Mouse (Mus musculus): Measurements from ENCODE around the gene Prkcd.

DNA sequence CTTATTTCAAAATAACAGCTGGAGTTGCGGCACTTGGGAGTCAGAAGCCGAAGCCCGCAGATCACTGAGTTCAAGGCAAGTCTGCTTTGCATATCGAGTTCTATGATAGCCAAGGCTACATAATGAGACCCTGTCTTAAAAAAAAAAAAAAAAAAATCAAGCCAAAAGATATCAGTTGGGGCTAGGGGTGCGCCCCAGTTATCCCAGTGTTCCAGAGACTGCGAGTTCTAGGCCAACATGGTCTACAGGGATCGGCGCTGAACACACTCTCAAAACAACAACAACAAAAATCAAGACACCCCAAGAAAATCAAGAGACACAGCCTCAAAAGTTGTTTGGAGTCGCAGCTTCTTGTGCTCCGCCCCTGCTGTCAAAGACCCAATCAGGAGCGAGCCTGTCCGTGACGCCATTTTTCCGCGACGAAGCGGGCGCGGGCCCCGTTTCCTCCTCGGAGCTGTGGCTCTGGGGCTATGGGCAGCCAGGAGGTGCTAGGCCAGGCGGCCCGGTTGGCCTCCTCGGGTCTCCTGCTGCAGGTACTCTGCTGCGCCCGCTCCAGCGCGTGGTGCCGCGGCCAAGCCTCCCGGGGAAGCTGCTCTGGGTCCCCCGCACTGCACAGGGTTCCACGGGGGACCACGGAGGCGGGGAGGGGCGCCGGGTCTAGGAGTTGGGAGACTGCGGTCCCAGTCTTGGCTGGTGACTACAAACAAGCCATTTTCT lies 28.1 kb upstream of the Prkcd start, which contains the start of gene Rft1:
- TF ChIP-seq CTCF (IDR thresholded peaks at IDR 0.05; ENCODE audit: low read depth, low read length) (no peak), POLR2A (IDR thresholded peaks at IDR 0.05; ENCODE audit: borderline replicate concordance, low read depth, low read length) (peak; percentile 75; the same call in 1 of the 2 replicates)
